Mouse (Mus musculus) intestine, embryonic 14.5 days (tissue): ENCODE measurements around the gene Rtn4r. TPM values are rescaled to one million over a fixed set of nuclear protein-coding genes. Genes with fewer than 3 reads are reported as not detected.

Experiments used
- ATAC-seq: fragments of 200-750 bp; cut with Nextera tagmentation; replicated peaks from 2 replicates; pipeline ENCODE4 v1.8.0; 2017; ENCODE audit warnings: low read depth, moderate number of reproducible peaks, moderate TSS enrichment, moderate library complexity; ENCODE audit not compliant: low FRiP score, low TSS enrichment
- DNase-seq: peaks from one replicate; pipeline ENCODE4 v3.0.0-alpha.2; 2018; ENCODE audit warnings: low spot score
- H3K27ac ChIP-seq: fragments of 300-500 bp; sonication (generic); 2 replicates; pipeline ENCODE4 v1.5.1; 2014; ENCODE audit warnings: low read depth, mild to moderate bottlenecking, control low read depth
- H3K27me3 ChIP-seq: fragments of 300-500 bp; sonication (generic); replicated peaks from 2 replicates; pipeline ENCODE4 v1.6.1; 2014; ENCODE audit warnings: low read length, control low read depth; ENCODE audit not compliant: control insufficient read depth, insufficient read depth
- H3K36me3 ChIP-seq: fragments of 300-500 bp; sonication (generic); 2 replicates; pipeline ENCODE4 v1.6.1; 2014; ENCODE audit warnings: low read length, control low read depth; ENCODE audit not compliant: control insufficient read depth, insufficient read depth
- H3K4me1 ChIP-seq: fragments of 300-500 bp; sonication (generic); replicated peaks from 2 replicates; pipeline ENCODE4 v1.6.1; 2014; ENCODE audit warnings: low read length, control low read depth, mixed read lengths; ENCODE audit not compliant: control insufficient read depth, insufficient read depth
- H3K4me2 ChIP-seq: fragments of 300-500 bp; sonication (generic); 2 replicates; pipeline ENCODE4 v1.6.1; 2014; ENCODE audit warnings: low read length
- H3K4me3 ChIP-seq: fragments of 300-500 bp; sonication (generic); 2 replicates; pipeline ENCODE4 v1.5.1; 2014; ENCODE audit warnings: low read depth, low read length, control low read depth, mixed read lengths
- H3K9ac ChIP-seq: fragments of 300-500 bp; sonication (generic); 2 replicates; pipeline ENCODE4 v1.6.1; 2014; ENCODE audit warnings: mild to moderate bottlenecking, low read length
- H3K9me3 ChIP-seq: fragments of 300-500 bp; sonication (generic); 2 replicates; pipeline ENCODE4 v1.6.1; 2016; ENCODE audit warnings: low read length, control low read depth; ENCODE audit not compliant: control insufficient read depth
- WGBS: fragments of 180-500 bp; shearing (Covaris S2); extraction: QIAGEN DNeasy Blood & Tissue Kit; methylation state at CpG from one replicate; pipeline ENCODE4 v1.1.7; 2014; 5-methylcytosine and 5-hydroxymethylcytosine counted together
- polyA plus RNA-seq: library from polyadenylated mRNA; unstranded; fragments of >200 nt; fragmentation: Nextera tagmentation; extraction: Ambion mirVana; gene quantifications from 2 replicates; pipeline ENCODE4 v1.2.1, GENCODE M21; 2014

The Rtn4r gene
- polyA plus RNA-seq, 1 experiment from 2014 or later = 5.3 TPM

- no peak overlapping the region for H3K4me3 ChIP-seq
- peak; percentile 90 for DNase-seq
- no peak overlapping the region for H3K27ac ChIP-seq
- 0 out of 2 replicates have a peak, but pooled peaks cover 11% of the 10 kb centered on the region for H3K4me1 ChIP-seq
- no peak overlapping the region for H3K9ac ChIP-seq
- no peak for ATAC-seq
- no peak overlapping the region for H3K4me2 ChIP-seq
- H3K36me3 ChIP-seq = no peaks in the 10 kb centered on the region
- 13% methylated on average over 7 of the region's 7 CpGs for WGBS
- no peaks in the 10 kb centered on the region for H3K9me3 ChIP-seq
- H3K27me3 ChIP-seq = no peaks in the 10 kb centered on the region
These were observed 44.9 kb downstream of the Rtn4r start for GRCm38 (mm10) chr16:18172266-18172855.

- WGBS = 74% methylated on average over 9 of the region's 9 CpGs
- no peak for ATAC-seq
- no peak overlapping the region for H3K4me2 ChIP-seq
These were observed 45.8 kb downstream of the Rtn4r start for GRCm38 (mm10) chr16:18173231-18173630.

GRCm38 (mm10) chr16:18173788-18174187, 46.3 kb downstream of the Rtn4r start:
- Histone ChIP-seq H3K9me3 (no peaks in the 10 kb centered on the region), H3K9ac (no peak overlapping the region), H3K27ac (no peak overlapping the region), H3K36me3 (no peaks in the 10 kb centered on the region), H3K4me1 (0 out of 2 replicates have a peak, but pooled peaks cover 11% of the 10 kb centered on the region), H3K27me3 (no peaks in the 10 kb centered on the region), H3K4me3 (no peak overlapping the region), H3K4me2 (no peak overlapping the region)
- ATAC-seq (no peak), DNase-seq (no peak)
- WGBS = 73% methylated on average over 11 of the region's 11 CpGs

More at GRCm38 (mm10) chr16:18173231-18173630, 45.8 kb downstream of the Rtn4r start:
- no peak overlapping the region for H3K27ac ChIP-seq
- no peaks in the 10 kb centered on the region for H3K36me3 ChIP-seq
- H3K4me1 ChIP-seq = 0 out of 2 replicates have a peak, but pooled peaks cover 11% of the 10 kb centered on the region
- H3K4me3 ChIP-seq = no peak overlapping the region
- H3K27me3 ChIP-seq = no peaks in the 10 kb centered on the region
- H3K9ac ChIP-seq = no peak overlapping the region
- DNase-seq = no peak
- H3K9me3 ChIP-seq = no peaks in the 10 kb centered on the region

GRCm38 (mm10) chr16:18175817-18176541, 48.5 kb downstream of the Rtn4r start:
- 14% methylated on average over 6 of the region's 6 CpGs for WGBS
- peaks cover 14% of the 10 kb centered on the region; the same call in 1 of the 2 replicates for H3K4me1 ChIP-seq
- H3K36me3 ChIP-seq = no peaks in the 10 kb centered on the region
- peak; percentile 62 for DNase-seq
- H3K4me3 ChIP-seq = no peak overlapping the region
- 0 out of 2 replicates have a peak, but pooled peaks have one; percentile 25 for ATAC-seq
- no peak overlapping the region; the same call in 1 of the 2 replicates for H3K27ac ChIP-seq
- no peaks in the 10 kb centered on the region for H3K27me3 ChIP-seq
- H3K4me2 ChIP-seq = no peak overlapping the region
- H3K9me3 ChIP-seq = no peaks in the 10 kb centered on the region
- no peak overlapping the region for H3K9ac ChIP-seq

GRCm38 (mm10) chr16:18176758-18177157, 49.3 kb downstream of the Rtn4r start:
- no peaks in the 10 kb centered on the region for H3K36me3 ChIP-seq
- no peak overlapping the region for H3K4me3 ChIP-seq
- H3K9me3 ChIP-seq = no peaks in the 10 kb centered on the region
- no peak overlapping the region for H3K9ac ChIP-seq
- WGBS = 78% methylated on average over 4 of the region's 4 CpGs
- no peak overlapping the region for H3K4me2 ChIP-seq
- H3K27me3 ChIP-seq = no peaks in the 10 kb centered on the region
- peaks cover 20% of the 10 kb centered on the region; the same call in 1 of the 2 replicates for H3K4me1 ChIP-seq
- no peak for DNase-seq
- no peak overlapping the region; the same call in 1 of the 2 replicates for H3K27ac ChIP-seq
- no peak for ATAC-seq

GRCm38 (mm10) chr16:18179591-18179990, 52.1 kb downstream of the Rtn4r start:
- Histone ChIP-seq H3K4me3 (no peak overlapping the region), H3K4me1 (peaks cover 23% of the 10 kb centered on the region; the same call in 1 of the 2 replicates), H3K27ac (no peak overlapping the region), H3K9me3 (no peaks in the 10 kb centered on the region), H3K9ac (no peak overlapping the region), H3K4me2 (no peak overlapping the region), H3K27me3 (no peaks in the 10 kb centered on the region), H3K36me3 (no peaks in the 10 kb centered on the region)
- WGBS = 21% methylated on average over 2 of the region's 2 CpGs
- no peak for ATAC-seq
- DNase-seq = no peak

- 30% methylated on average over 10 of the region's 10 CpGs for WGBS
- DNase-seq = no peak
- H3K9me3 ChIP-seq = no peaks in the 10 kb centered on the region
- no peak overlapping the region for H3K27ac ChIP-seq
- H3K9ac ChIP-seq = no peak overlapping the region
- no peaks in the 10 kb centered on the region for H3K27me3 ChIP-seq
- no peaks in the 10 kb centered on the region for H3K36me3 ChIP-seq
- H3K4me3 ChIP-seq = no peak overlapping the region
- peaks cover 16% of the 10 kb centered on the region for H3K4me1 ChIP-seq
- no peak for ATAC-seq
- H3K4me2 ChIP-seq = no peak overlapping the region
These were observed 54.0 kb downstream of the Rtn4r start for GRCm38 (mm10) chr16:18181398-18181797.

GRCm38 (mm10) chr16:18182766-18183165, 55.3 kb downstream of the Rtn4r start:
- Histone ChIP-seq H3K9ac (no peak overlapping the region), H3K4me2 (no peak overlapping the region), H3K9me3 (no peaks in the 10 kb centered on the region), H3K27me3 (no peaks in the 10 kb centered on the region), H3K27ac (no peak overlapping the region), H3K36me3 (no peaks in the 10 kb centered on the region), H3K4me3 (no peak overlapping the region), H3K4me1 (peaks cover 15% of the 10 kb centered on the region)
- no peak for DNase-seq
- WGBS = 86% methylated on average over 8 of the region's 8 CpGs
- ATAC-seq = no peak
